Mouse (Mus musculus) megakaryocyte, adult 5-6 weeks (primary cell): ENCODE measurements around the gene Slc38a5. TPM values are rescaled to one million over a fixed set of nuclear protein-coding genes. Genes with fewer than 3 reads are reported as not detected.
A peak's percentile ranks its signal among the peaks of the same experiment; 100 is the strongest.

Source experiments
- ATAC-seq: 2 replicates; pipeline ENCODE4 v1.8.0; 2016; ENCODE audit warnings: mild to moderate bottlenecking, inconsistent platforms; ENCODE audit not compliant: poor library complexity, severe bottlenecking
- total RNA-seq, 2 experiments: library from RNA; stranded (forward) in 1 of 2; stranded (reverse) in 1 of 2; fragments of 153-499, 151-499 nt in 1 of 2; fragments of 221-1000, 200-1000 nt in 1 of 2; gene quantifications; 2 replicates each; pipeline versions ENCODE4 v1.2.3 to v1.2.4; 2015 to 2017

The Slc38a5 gene
- total RNA-seq (2015) (1.3 and 4.1 TPM in 2 replicates), total RNA-seq (2017) (2.4 and 3.7 TPM in 2 replicates)

GRCm38 (mm10) chrX:8271083-8271820 lies at the start of gene Slc38a5:
Gene Slc38a5, plus strand, starts transcription at chrX:8271133.
- no peak for ATAC-seq

- ATAC-seq = no peak
Measured at GRCm38 (mm10) chrX:8222296-8222677, 48.6 kb upstream of the Slc38a5 start.

- ATAC-seq = no peak
Measured at GRCm38 (mm10) chrX:8222678-8223421, 48.1 kb upstream of the Slc38a5 start.

- ATAC-seq = no peak
Measured at GRCm38 (mm10) chrX:8223473-8223872, 47.5 kb upstream of the Slc38a5 start.

- no peak for ATAC-seq
Measured at GRCm38 (mm10) chrX:8230272-8230671, 40.7 kb upstream of the Slc38a5 start.

GRCm38 (mm10) chrX:8233602-8234001 lies 37.3 kb upstream of the Slc38a5 start:
- ATAC-seq = no peak

GRCm38 (mm10) chrX:8236704-8237103 lies 34.2 kb upstream of the Slc38a5 start:
- ATAC-seq = no peak

- no peak for ATAC-seq
Measured at GRCm38 (mm10) chrX:8238804-8239395, 32.0 kb upstream of the Slc38a5 start.

GRCm38 (mm10) chrX:8247680-8248079 lies 23.3 kb upstream of the Slc38a5 start:
- ATAC-seq = no peak

- no peak for ATAC-seq
Measured at GRCm38 (mm10) chrX:8248542-8249120, 22.3 kb upstream of the Slc38a5 start.

- peak; percentile 28 for ATAC-seq
Measured at GRCm38 (mm10) chrX:8251789-8252333, 19.1 kb upstream of the Slc38a5 start.

GRCm38 (mm10) chrX:8252334-8253285 lies 18.3 kb upstream of the Slc38a5 start, which contains the start of gene Ftsj1:
Gene Ftsj1, minus strand, starts transcription at chrX:8252406.
- ATAC-seq = peak; percentile 96

- ATAC-seq = no peak
Measured at GRCm38 (mm10) chrX:8253711-8254110, 17.2 kb upstream of the Slc38a5 start.

GRCm38 (mm10) chrX:8255807-8256206 lies 15.1 kb upstream of the Slc38a5 start:
- no peak for ATAC-seq

- no peak for ATAC-seq
Measured at GRCm38 (mm10) chrX:8259478-8259877, 11.5 kb upstream of the Slc38a5 start.

GRCm38 (mm10) chrX:8263156-8263804 lies 7.7 kb upstream of the Slc38a5 start:
- no peak for ATAC-seq

- ATAC-seq = no peak
Measured at GRCm38 (mm10) chrX:8264222-8264621, 6.7 kb upstream of the Slc38a5 start.

- ATAC-seq = no peak
Measured at GRCm38 (mm10) chrX:8272000-8272399, 1.1 kb downstream of the Slc38a5 start.

- ATAC-seq = no peak
Measured at GRCm38 (mm10) chrX:8274056-8274455, 3.1 kb downstream of the Slc38a5 start.
